Mouse (Mus musculus) bone marrow macrophage, adult 2 months (primary cell): ENCODE measurements around the gene Cdh13. TPM values are rescaled to one million over a fixed set of nuclear protein-coding genes. Genes with fewer than 3 reads are reported as not detected.

Experiments used
- H3K27ac ChIP-seq: 2 replicates; pipeline ENCODE4 v1.5.1; 2012; ENCODE audit warnings: low read depth, low read length; ENCODE audit not compliant: insufficient read depth
- H3K4me1 ChIP-seq: 2 replicates; pipeline ENCODE4 v1.6.1; 2012; ENCODE audit warnings: low read length; ENCODE audit not compliant: control insufficient read depth, insufficient read depth
- H3K4me3 ChIP-seq: 2 replicates; pipeline ENCODE4 v1.5.1; 2012; ENCODE audit warnings: mild to moderate bottlenecking, low read length, moderate library complexity; ENCODE audit not compliant: insufficient read depth
- CTCF ChIP-seq: IDR thresholded peaks from 2 replicates; pipeline ENCODE4 v1.5.1; 2012; ENCODE audit warnings: low read depth, mild to moderate bottlenecking, low read length, moderate library complexity
- POLR2A ChIP-seq: IDR thresholded peaks from 2 replicates; pipeline ENCODE4 v1.6.1; 2012; ENCODE audit warnings: mild to moderate bottlenecking, low read depth, low read length, borderline replicate concordance
- polyA plus RNA-seq: library from polyadenylated mRNA; stranded (reverse); fragments of >200 nt; gene quantifications from 2 replicates; pipeline ENCODE4 v1.2.4, GENCODE M21; 2012; ENCODE audit not compliant: missing spikeins, insufficient read depth, insufficient read length

The Cdh13 gene
- polyA plus RNA-seq, 1 experiment = not detected

DNA sequence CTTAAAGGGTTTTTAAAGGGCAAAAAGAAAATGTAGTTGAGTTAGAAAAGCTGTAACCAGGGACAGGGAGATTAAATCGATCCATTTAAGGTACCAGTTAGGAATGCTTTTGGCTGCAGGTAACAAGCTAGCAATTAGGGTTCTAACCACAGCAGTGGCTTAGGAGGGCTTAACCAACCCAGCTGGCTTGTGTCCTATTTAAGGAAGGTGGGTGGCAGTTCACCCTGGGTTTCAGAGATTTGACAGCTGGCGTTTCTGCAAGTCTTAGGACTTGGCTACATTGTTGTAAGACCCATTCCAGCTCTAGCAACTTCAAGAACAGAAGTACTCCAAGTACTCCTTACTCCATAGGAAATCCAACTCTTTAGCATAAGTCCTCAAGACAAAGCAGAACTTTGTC is 700.2 kb downstream of the Cdh13 start:
- TF ChIP-seq POLR2A = no peak
- no peak for TF ChIP-seq CTCF
- no peak overlapping the region for H3K4me3 ChIP-seq
- H3K4me1 ChIP-seq = no peaks in the 10 kb centered on the region
- H3K27ac ChIP-seq = no peak overlapping the region

- no peak overlapping the region for H3K4me3 ChIP-seq
- no peaks in the 10 kb centered on the region for H3K4me1 ChIP-seq
- TF ChIP-seq POLR2A (no peak), CTCF (no peak)
- H3K27ac ChIP-seq = no peak overlapping the region
These were observed 703.3 kb downstream of the Cdh13 start for GRCm38 (mm10) chr8:118986796-118987195.

GRCm38 (mm10) chr8:118995641-118996188 is 712.2 kb downstream of the Cdh13 start:
- TF ChIP-seq CTCF (no peak), POLR2A (no peak)
- no peak overlapping the region for H3K4me3 ChIP-seq

DNA sequence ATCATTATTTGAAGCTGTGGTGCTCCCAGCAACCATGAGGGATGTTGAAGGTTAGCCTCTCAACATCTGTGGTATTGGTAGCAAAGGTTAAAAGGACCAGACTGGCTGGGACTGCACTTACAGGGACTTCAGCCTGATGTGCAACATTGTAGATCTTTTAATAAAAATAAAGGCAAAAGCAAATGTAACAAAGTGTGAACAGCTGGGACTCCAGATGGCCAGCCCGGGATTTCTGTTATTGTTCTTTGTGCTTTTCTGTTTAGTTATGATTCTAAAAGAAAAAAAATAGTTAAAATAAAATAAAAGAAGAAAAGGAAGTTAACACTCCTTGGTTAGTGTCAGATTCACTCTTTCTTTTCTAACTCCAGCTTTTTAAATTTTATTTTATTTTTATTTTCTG is 717.1 kb downstream of the Cdh13 start:
- H3K27ac ChIP-seq = no peak overlapping the region
- no peaks in the 10 kb centered on the region for H3K4me1 ChIP-seq
- no peak overlapping the region for H3K4me3 ChIP-seq
- no peak for TF ChIP-seq POLR2A

More at GRCm38 (mm10) chr8:118995641-118996188, 712.2 kb downstream of the Cdh13 start:
- H3K27ac ChIP-seq = no peak overlapping the region
- no peaks in the 10 kb centered on the region for H3K4me1 ChIP-seq

GRCm38 (mm10) chr8:119004821-119005220 is 721.3 kb downstream of the Cdh13 start:
- Histone ChIP-seq H3K27ac (no peak overlapping the region), H3K4me1 (no peaks in the 10 kb centered on the region), H3K4me3 (no peak overlapping the region)
- TF ChIP-seq POLR2A = no peak
- no peak for TF ChIP-seq CTCF

DNA sequence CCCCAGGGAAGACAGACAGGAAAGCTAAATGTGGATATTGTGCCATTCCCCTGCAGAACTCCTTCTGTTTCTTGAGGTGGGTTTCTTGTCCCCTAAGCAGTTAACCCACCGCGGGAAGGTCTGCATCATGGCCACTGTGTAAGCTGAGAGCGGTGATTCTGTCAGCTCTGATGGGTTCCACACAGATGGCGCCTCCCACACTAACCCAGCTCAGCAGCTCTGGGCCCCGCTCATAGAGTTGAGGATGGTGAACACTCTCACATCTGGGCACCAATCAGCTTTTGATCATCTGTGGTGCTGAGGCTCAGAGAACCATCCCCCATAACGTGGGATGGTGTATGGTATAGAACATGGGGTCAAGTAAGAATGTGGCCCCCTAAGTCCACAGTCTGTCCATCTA is 735.1 kb downstream of the Cdh13 start:
- TF ChIP-seq CTCF = no peak
- no peak for TF ChIP-seq POLR2A
- Histone ChIP-seq H3K27ac (no peak overlapping the region), H3K4me3 (no peak overlapping the region), H3K4me1 (no peaks in the 10 kb centered on the region)

- TF ChIP-seq CTCF (no peak), POLR2A (no peak)
- H3K4me1 ChIP-seq = no peaks in the 10 kb centered on the region
- H3K27ac ChIP-seq = no peak overlapping the region
- no peak overlapping the region for H3K4me3 ChIP-seq
These were observed 737.2 kb downstream of the Cdh13 start for GRCm38 (mm10) chr8:119020781-119021180.

DNA sequence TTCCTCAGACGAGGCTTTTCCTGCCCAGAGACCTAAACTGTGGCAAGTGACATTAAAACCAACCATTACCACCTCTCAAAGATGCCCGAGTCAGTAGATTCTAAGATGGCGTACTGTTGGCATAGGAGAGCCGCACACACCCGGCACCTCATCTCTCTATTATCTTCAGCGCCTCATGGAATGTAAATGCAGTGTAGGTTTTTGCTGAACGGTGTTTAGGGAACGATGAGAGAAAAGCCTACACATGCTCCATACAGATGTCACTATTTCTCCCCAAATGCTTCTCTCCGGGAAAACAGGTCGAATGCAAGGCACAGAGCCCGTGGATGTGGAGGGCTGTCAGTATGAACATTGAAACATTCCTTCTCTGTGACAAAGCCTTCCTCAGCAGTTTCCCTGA is 737.9 kb downstream of the Cdh13 start:
- TF ChIP-seq CTCF (no peak), POLR2A (no peak)
- Histone ChIP-seq H3K27ac (no peak overlapping the region), H3K4me3 (no peak overlapping the region), H3K4me1 (no peaks in the 10 kb centered on the region)

GRCm38 (mm10) chr8:119022301-119022870 is 738.9 kb downstream of the Cdh13 start:
- no peak for TF ChIP-seq CTCF
- TF ChIP-seq POLR2A = no peak
- H3K27ac ChIP-seq = no peak overlapping the region
- no peaks in the 10 kb centered on the region for H3K4me1 ChIP-seq
- H3K4me3 ChIP-seq = no peak overlapping the region

DNA sequence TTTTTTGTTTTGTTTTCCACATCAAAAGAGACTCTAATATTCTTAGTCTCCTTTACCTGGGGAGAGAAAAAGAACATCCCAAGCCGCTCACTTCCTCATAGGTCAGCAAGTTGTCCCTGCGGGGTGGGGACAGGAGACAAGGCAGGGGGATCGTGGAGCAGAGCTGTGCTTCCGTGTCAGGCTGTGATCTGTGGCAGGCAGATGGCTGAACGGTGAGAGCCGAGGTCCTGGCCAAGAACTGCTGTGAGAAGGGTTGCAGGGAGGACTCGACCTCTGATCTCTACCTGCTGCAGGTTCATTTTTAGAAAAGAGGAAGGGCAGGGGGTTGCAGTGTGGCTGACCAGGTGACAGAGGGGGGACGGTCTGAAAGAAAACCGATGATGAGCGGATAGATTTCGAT is 749.9 kb downstream of the Cdh13 start:
- TF ChIP-seq CTCF (no peak), POLR2A (no peak)
- Histone ChIP-seq H3K4me3 (no peak overlapping the region), H3K27ac (no peak overlapping the region), H3K4me1 (no peaks in the 10 kb centered on the region)

DNA sequence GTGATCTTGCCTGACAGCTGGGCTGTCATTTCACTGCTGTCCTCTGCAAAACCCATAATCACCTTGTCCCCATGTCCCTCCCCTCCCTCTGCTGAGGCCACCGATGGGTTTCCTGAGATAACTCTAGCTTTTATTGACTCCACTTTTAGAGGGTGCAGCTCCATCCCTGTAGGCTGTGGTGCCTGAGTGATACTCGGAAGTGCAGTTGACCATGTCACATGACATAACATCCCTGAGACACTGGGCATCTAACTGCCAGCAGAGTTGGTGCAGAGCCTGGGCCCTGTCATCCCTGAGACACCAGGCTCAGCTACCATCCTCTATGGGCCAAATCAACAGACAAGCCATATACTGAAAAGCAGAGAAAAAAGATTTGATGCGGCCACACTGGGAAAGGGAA is 750.5 kb downstream of the Cdh13 start:
- no peak overlapping the region for H3K4me3 ChIP-seq
- H3K27ac ChIP-seq = no peak overlapping the region
- TF ChIP-seq CTCF = no peak
- no peak for TF ChIP-seq POLR2A
- H3K4me1 ChIP-seq = no peaks in the 10 kb centered on the region
